Mouse (Mus musculus): ENCODE data around the gene Ern2.

DNA sequence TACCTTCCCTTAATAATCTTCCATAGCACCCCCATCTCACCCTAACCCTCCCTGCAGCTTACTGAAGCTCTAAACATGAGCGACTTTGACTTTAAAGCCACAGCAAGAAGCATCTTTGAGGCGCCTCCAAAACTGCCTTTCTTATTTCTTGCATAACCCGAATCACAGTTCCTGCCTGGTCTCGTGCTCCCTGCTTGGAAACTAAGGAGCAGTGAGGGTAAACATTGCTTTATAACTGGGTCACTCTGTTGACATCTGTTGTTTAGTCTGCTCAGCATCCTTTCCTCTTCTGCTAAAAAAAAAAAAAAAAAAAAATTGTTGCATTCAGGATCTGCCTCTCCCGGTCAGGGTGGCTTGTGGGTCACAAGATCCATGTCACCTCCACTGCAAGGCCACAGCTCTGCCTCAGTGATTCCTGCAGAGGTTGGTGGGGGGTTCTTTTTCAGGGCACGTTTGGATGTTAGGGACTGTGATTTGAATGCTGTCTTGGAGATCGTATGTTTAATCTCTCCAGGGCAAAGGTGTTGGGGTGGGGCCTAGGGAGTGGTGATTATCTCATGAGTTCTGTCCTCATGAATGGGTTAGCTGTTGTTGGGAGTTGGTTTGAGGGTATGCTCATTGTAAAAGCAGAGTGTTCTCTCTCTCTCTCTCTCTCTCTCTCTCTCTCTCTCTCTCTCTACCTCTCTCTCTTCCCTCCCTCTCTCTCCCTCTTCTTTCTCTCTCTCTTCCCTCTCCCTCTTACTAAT lies 22.4 kb upstream of the Ern2 start:
- TF ChIP-seq POLR2A (IDR thresholded peaks at IDR 0.05; ENCODE audit: insufficient read length, low read depth) = no peak
- no peak for TF ChIP-seq MAX (IDR thresholded peaks at IDR 0.05; ENCODE audit: low read depth)
- TF ChIP-seq USF1 (IDR thresholded peaks at IDR 0.05; ENCODE audit: low read depth) = no peak
- TF ChIP-seq TCF12 (IDR thresholded peaks at IDR 0.05; ENCODE audit: insufficient read depth, poor library complexity, severe bottlenecking) = no peak
- TF ChIP-seq TCF3 (IDR thresholded peaks at IDR 0.05; ENCODE audit: insufficient read length, low read depth) = no peak
- no peak for TF ChIP-seq POLR2AphosphoS2 (IDR thresholded peaks at IDR 0.05; ENCODE audit: insufficient read length, low read depth)
- TF ChIP-seq MYOG (IDR thresholded peaks at IDR 0.05; ENCODE audit: control insufficient read depth in 1 of 3, insufficient read depth in 1 of 3, insufficient read length in 2 of 3, low read depth in 2 of 3) = no peak

Data from myocyte (in vitro differentiated cells).